Mouse (Mus musculus) testis, adult 2 months (tissue): ENCODE results near the gene Zfp593. TPM values are rescaled to one million over a fixed set of nuclear protein-coding genes. Genes with fewer than 3 reads are reported as not detected.
A peak's percentile ranks its signal among the peaks of the same experiment; 100 is the strongest.
"Not testable (repeated sequence)": the region's sequence is repeated elsewhere in the genome, so short reads cannot be mapped to it uniquely, and the experiment has no call there.

Source experiments
- H3K27ac ChIP-seq: fragments of 200-500 bp; 2 replicates; pipeline ENCODE4 v1.5.1; 2012; ENCODE audit warnings: low read depth, low read length; ENCODE audit not compliant: control insufficient read depth, insufficient read depth
- H3K27me3 ChIP-seq: fragments of 200-500 bp; 2 replicates; pipeline ENCODE4 v1.6.1; 2012; ENCODE audit warnings: mild to moderate bottlenecking, low read length, moderate library complexity; ENCODE audit not compliant: control insufficient read depth, insufficient read depth
- H3K36me3 ChIP-seq: fragments of 200-500 bp; 2 replicates; pipeline ENCODE4 v1.6.1; 2012; ENCODE audit warnings: mild to moderate bottlenecking, low read length; ENCODE audit not compliant: control insufficient read depth, insufficient read depth
- H3K4me1 ChIP-seq: fragments of 200-500 bp; 2 replicates; pipeline ENCODE4 v1.6.1; 2012; ENCODE audit warnings: low read length; ENCODE audit not compliant: control insufficient read depth, insufficient read depth
- H3K4me3 ChIP-seq: fragments of 200-500 bp; 2 replicates; pipeline ENCODE4 v1.5.1; 2012; ENCODE audit warnings: low read depth, mild to moderate bottlenecking, low read length, moderate library complexity, mixed read lengths; ENCODE audit not compliant: control insufficient read depth
- CTCF ChIP-seq: fragments of 200-500 bp; IDR thresholded peaks from 2 replicates; pipeline ENCODE4 v1.5.1; 2012; ENCODE audit warnings: low read depth, mild to moderate bottlenecking, inconsistent platforms, low read length, moderate library complexity; ENCODE audit not compliant: control insufficient read depth, insufficient read depth, insufficient replicate concordance
- POLR2A ChIP-seq: fragments of 200-500 bp; IDR thresholded peaks from 2 replicates; pipeline ENCODE4 v1.6.1; 2012; ENCODE audit warnings: low read depth, mild to moderate bottlenecking, inconsistent platforms, low read length, moderate library complexity; ENCODE audit not compliant: control insufficient read depth
- polyA plus RNA-seq: library from polyadenylated mRNA; depleted of rRNA; stranded (reverse); fragments of >200 nt; gene quantifications from 2 replicates; pipeline ENCODE4 v1.2.3, GENCODE M21; 2012

Zfp593 gene
- polyA plus RNA-seq, 1 experiment, result 7.5 TPM

- Histone ChIP-seq H3K4me3 (peak overlapping the region; percentile 95), H3K27me3 (no peaks in the 10 kb centered on the region), H3K4me1 (peaks cover 10% of the 10 kb centered on the region), H3K36me3 (no peaks in the 10 kb centered on the region; the same call in 1 of the 2 replicates), H3K27ac (peak overlapping the region; percentile 82)
- TF ChIP-seq POLR2A, result no peak
- TF ChIP-seq CTCF, result no peak
Observed at GRCm38 (mm10) chr4:134286226-134287167, 41.1 kb upstream of the Zfp593 start.

GRCm38 (mm10) chr4:134284942-134285341 is 39.5 kb upstream of the Zfp593 start:
- peaks cover 10% of the 10 kb centered on the region for H3K4me1 ChIP-seq
- H3K27me3 ChIP-seq, result no peaks in the 10 kb centered on the region
- no peak overlapping the region for H3K27ac ChIP-seq

GRCm38 (mm10) chr4:134273417-134274345 is 28.3 kb upstream of the Zfp593 start:
- Histone ChIP-seq H3K36me3 (no peaks in the 10 kb centered on the region; the same call in 1 of the 2 replicates), H3K4me1 (peaks cover 4% of the 10 kb centered on the region), H3K27ac (no peak overlapping the region), H3K27me3 (no peaks in the 10 kb centered on the region), H3K4me3 (no peak overlapping the region; the same call in none of the 2 replicates)
- TF ChIP-seq CTCF, result no peak
- TF ChIP-seq POLR2A, result no peak

More at GRCm38 (mm10) chr4:134284942-134285341, 39.5 kb upstream of the Zfp593 start:
- no peaks in the 10 kb centered on the region; the same call in 1 of the 2 replicates for H3K36me3 ChIP-seq
- no peak for TF ChIP-seq CTCF
- TF ChIP-seq POLR2A, result no peak
- H3K4me3 ChIP-seq, result no peak overlapping the region

DNA sequence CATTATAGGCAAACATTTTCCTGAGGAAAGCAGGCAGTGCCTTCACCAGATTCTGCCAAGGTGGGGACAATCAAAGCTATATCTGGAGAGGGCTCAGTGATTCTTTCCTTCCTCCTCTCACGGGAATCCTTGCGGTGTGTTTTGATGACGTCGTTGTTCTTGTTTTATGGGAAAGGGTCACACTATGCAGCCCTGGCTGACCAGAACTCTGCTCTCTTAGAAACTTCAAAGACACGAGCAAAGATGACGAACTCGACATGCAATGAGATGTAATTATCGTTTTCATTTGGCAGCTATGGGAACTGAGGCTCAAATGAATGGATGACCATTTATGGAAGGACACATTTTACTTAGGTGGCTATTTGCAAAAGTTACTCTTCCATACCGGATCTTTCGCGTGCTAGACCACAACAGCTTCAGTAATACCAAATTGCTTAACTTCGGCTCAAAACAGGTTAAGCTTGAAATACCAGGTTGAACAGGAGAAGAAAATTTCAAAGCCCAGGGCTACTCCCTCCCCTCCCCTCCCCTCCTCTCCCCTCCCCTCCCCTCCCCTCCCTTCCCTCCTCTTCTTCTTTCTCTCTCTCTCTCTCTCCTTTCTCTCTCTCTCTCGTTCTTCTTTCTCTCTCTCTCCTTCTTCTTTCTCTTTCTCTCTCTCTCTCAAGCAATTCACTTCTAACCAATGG is 27.5 kb upstream of the Zfp593 start:
- no peak overlapping the region; the same call in 1 of the 2 replicates for H3K4me3 ChIP-seq
- no peak overlapping the region for H3K27ac ChIP-seq
- H3K36me3 ChIP-seq, result no peaks in the 10 kb centered on the region
- H3K27me3 ChIP-seq, result no peaks in the 10 kb centered on the region
- TF ChIP-seq CTCF, result no peak
- no peak for TF ChIP-seq POLR2A
- H3K4me1 ChIP-seq, result peaks cover 7% of the 10 kb centered on the region

GRCm38 (mm10) chr4:134271979-134272378 is 26.6 kb upstream of the Zfp593 start:
- H3K4me1 ChIP-seq, result peaks cover 7% of the 10 kb centered on the region
- H3K36me3 ChIP-seq, result no peaks in the 10 kb centered on the region
- no peak overlapping the region for H3K4me3 ChIP-seq
- no peaks in the 10 kb centered on the region for H3K27me3 ChIP-seq
- H3K27ac ChIP-seq, result no peak overlapping the region
- TF ChIP-seq POLR2A (no peak), CTCF (no peak)

GRCm38 (mm10) chr4:134269622-134270021 is 24.2 kb upstream of the Zfp593 start:
- not testable (repeated sequence) for H3K4me3 ChIP-seq, H3K4me1 ChIP-seq, H3K36me3 ChIP-seq, H3K27me3 ChIP-seq, H3K27ac ChIP-seq
